Mouse (Mus musculus) kidney, postnatal 0 days (tissue): Measurements from ENCODE around the gene Odf4. TPM values are rescaled to one million over a fixed set of nuclear protein-coding genes. Genes with fewer than 3 reads are reported as not detected.

Source experiments
- ATAC-seq: fragments of 200-750 bp; cut with Nextera tagmentation; replicated peaks from 2 replicates; pipeline ENCODE4 v1.8.0; 2017; ENCODE audit warnings: low read depth, moderate number of reproducible peaks, moderate TSS enrichment, moderate library complexity; ENCODE audit not compliant: low FRiP score
- DNase-seq: peaks from one replicate; pipeline ENCODE4 v3.0.0-alpha.2; 2016; ENCODE audit warnings: low spot score
- H3K27ac ChIP-seq: fragments of 300-500 bp; sonication (generic); 2 replicates; pipeline ENCODE4 v1.5.1; 2014; ENCODE audit warnings: mild to moderate bottlenecking
- H3K27me3 ChIP-seq: fragments of 300-500 bp; sonication (generic); 2 replicates; pipeline ENCODE4 v1.6.1; 2014; ENCODE audit warnings: low read length, mixed read lengths; ENCODE audit not compliant: insufficient read depth
- H3K36me3 ChIP-seq: fragments of 300-500 bp; sonication (generic); 2 replicates; pipeline ENCODE4 v1.6.1; 2014; ENCODE audit warnings: low read length, mixed read lengths; ENCODE audit not compliant: insufficient read depth
- H3K4me1 ChIP-seq: fragments of 300-500 bp; sonication (generic); replicated peaks from 2 replicates; pipeline ENCODE4 v1.6.1; 2014; ENCODE audit warnings: antibody characterized with exemption, low read length, mixed read lengths; ENCODE audit not compliant: insufficient read depth
- H3K4me2 ChIP-seq: fragments of 300-500 bp; sonication (generic); 2 replicates; pipeline ENCODE4 v1.6.1; 2014; ENCODE audit warnings: mild to moderate bottlenecking, low read length, moderate library complexity, mixed read lengths
- H3K4me3 ChIP-seq: fragments of 300-500 bp; sonication (generic); replicated peaks from 2 replicates; pipeline ENCODE4 v1.5.1; 2014; ENCODE audit warnings: low read depth, low read length
- H3K9ac ChIP-seq: fragments of 300-500 bp; sonication (generic); 2 replicates; pipeline ENCODE4 v1.6.1; 2014; ENCODE audit warnings: low read depth, low read length
- H3K9me3 ChIP-seq: fragments of 300-500 bp; sonication (generic); replicated peaks from 2 replicates; pipeline ENCODE4 v1.6.1; 2016; ENCODE audit warnings: low read length, inconsistent platforms, mixed read lengths
- CTCF ChIP-seq: IDR thresholded peaks from 2 replicates; pipeline ENCODE4 v1.5.1; 2016; ENCODE audit warnings: antibody characterized with exemption, low read depth, mild to moderate bottlenecking, moderate library complexity
- WGBS: fragments of 180-500 bp; shearing (Covaris S2); extraction: QIAGEN DNeasy Blood & Tissue Kit; methylation state at CpG from one replicate; pipeline ENCODE4 v1.1.7; 2014; 5-methylcytosine and 5-hydroxymethylcytosine counted together
- polyA plus RNA-seq: library from polyadenylated mRNA; unstranded; fragments of >200 nt; fragmentation: Nextera tagmentation; extraction: Ambion mirVana; gene quantifications from 2 replicates; pipeline ENCODE4 v1.2.1, GENCODE M21; 2015

Odf4 gene
- polyA plus RNA-seq, 1 experiment from 2014 or later: 0.29 TPM

GRCm38 (mm10) chr11:68961596-68961995, 34.7 kb upstream of the Odf4 start:
- H3K27me3 ChIP-seq: no peaks in the 10 kb centered on the region
- no peak overlapping the region for H3K27ac ChIP-seq
- no peaks in the 10 kb centered on the region for H3K4me1 ChIP-seq
- 71% methylated on average over 3 of the region's 3 CpGs for WGBS
- no peak for DNase-seq
- no peaks in the 10 kb centered on the region for H3K9me3 ChIP-seq
- no peak for TF ChIP-seq CTCF
- H3K4me2 ChIP-seq: no peak overlapping the region
- no peak overlapping the region for H3K4me3 ChIP-seq
- H3K9ac ChIP-seq: no peak overlapping the region
- no peaks in the 10 kb centered on the region for H3K36me3 ChIP-seq
- no peak for ATAC-seq

GRCm38 (mm10) chr11:68957971-68958370, 31.1 kb upstream of the Odf4 start:
- H3K27ac ChIP-seq: no peak overlapping the region
- 50% methylated on average over 1 of the region's 1 CpGs for WGBS
- TF ChIP-seq CTCF: no peak
- no peak overlapping the region for H3K4me3 ChIP-seq
- no peak overlapping the region; the same call in 1 of the 2 replicates for H3K4me2 ChIP-seq
- H3K9me3 ChIP-seq: no peaks in the 10 kb centered on the region
- peaks cover 8% of the 10 kb centered on the region; the same call in 1 of the 2 replicates for H3K4me1 ChIP-seq
- H3K27me3 ChIP-seq: 0 out of 2 replicates have a peak, but pooled peaks cover 6% of the 10 kb centered on the region
- H3K36me3 ChIP-seq: no peaks in the 10 kb centered on the region
- no peak for DNase-seq
- no peak for ATAC-seq
- H3K9ac ChIP-seq: no peak overlapping the region

GRCm38 (mm10) chr11:68957308-68957707, 30.4 kb upstream of the Odf4 start, which contains the start of gene Arhgef15:
Gene Arhgef15 (minus strand): TSS chr11:68957480.
- Histone ChIP-seq H3K36me3 (no peaks in the 10 kb centered on the region), H3K9ac (peak within 1 kb of the TSS; percentile 32), H3K4me2 (peak within 1 kb of the TSS; percentile 34), H3K27ac (peak within 1 kb of the TSS; percentile 58), H3K9me3 (no peaks in the 10 kb centered on the region), H3K4me3 (peak within 1 kb of the TSS; percentile 26), H3K27me3 (0 out of 2 replicates have a peak, but pooled peaks cover 6% of the 10 kb centered on the region), H3K4me1 (peaks cover 8% of the 10 kb centered on the region; the same call in 1 of the 2 replicates)
- no peak for TF ChIP-seq CTCF
- DNase-seq: no peak
- 51% methylated on average over 8 of the region's 8 CpGs for WGBS
- no peak for ATAC-seq

GRCm38 (mm10) chr11:68956697-68957096, 29.8 kb upstream of the Odf4 start:
- peak overlapping the region; percentile 26 for H3K4me3 ChIP-seq
- peak overlapping the region; percentile 34 for H3K4me2 ChIP-seq
- H3K27ac ChIP-seq: peak overlapping the region; percentile 58
- DNase-seq: peak; percentile 47
- no peaks in the 10 kb centered on the region for H3K36me3 ChIP-seq
- no peaks in the 10 kb centered on the region for H3K9me3 ChIP-seq
- TF ChIP-seq CTCF: no peak
- peak overlapping the region; percentile 32 for H3K9ac ChIP-seq
- WGBS: 28% methylated on average over 13 of the region's 13 CpGs
- 0 out of 2 replicates have a peak, but pooled peaks cover 6% of the 10 kb centered on the region for H3K27me3 ChIP-seq
- ATAC-seq: no peak
- peaks cover 8% of the 10 kb centered on the region; the same call in 1 of the 2 replicates for H3K4me1 ChIP-seq

GRCm38 (mm10) chr11:68956107-68956506, 29.2 kb upstream of the Odf4 start:
- H3K36me3 ChIP-seq: no peaks in the 10 kb centered on the region
- 16% methylated on average over 3 of the region's 3 CpGs for WGBS
- H3K27me3 ChIP-seq: 0 out of 2 replicates have a peak, but pooled peaks cover 6% of the 10 kb centered on the region
- peaks cover 8% of the 10 kb centered on the region; the same call in 1 of the 2 replicates for H3K4me1 ChIP-seq
- ATAC-seq (no peak), DNase-seq (peak; percentile 57)
- H3K4me3 ChIP-seq: peak overlapping the region; percentile 26
- no peak for TF ChIP-seq CTCF
- H3K4me2 ChIP-seq: peak overlapping the region; percentile 65
- H3K9ac ChIP-seq: peak overlapping the region; percentile 32; the same call in 1 of the 2 replicates
- peak overlapping the region; percentile 21 for H3K27ac ChIP-seq
- H3K9me3 ChIP-seq: no peaks in the 10 kb centered on the region

- Histone ChIP-seq H3K27ac (no peak overlapping the region), H3K4me1 (peaks cover 8% of the 10 kb centered on the region; the same call in 1 of the 2 replicates), H3K9ac (no peak overlapping the region; the same call in 1 of the 2 replicates), H3K36me3 (no peaks in the 10 kb centered on the region), H3K4me3 (peak overlapping the region; percentile 34), H3K9me3 (no peaks in the 10 kb centered on the region), H3K27me3 (0 out of 2 replicates have a peak, but pooled peaks cover 6% of the 10 kb centered on the region), H3K4me2 (peak overlapping the region; percentile 65)
- DNase-seq (no peak), ATAC-seq (0 out of 2 replicates have a peak, but pooled peaks have one; percentile 34)
- 63% methylated on average over 5 of the region's 5 CpGs for WGBS
- TF ChIP-seq CTCF: no peak
These were observed 28.6 kb upstream of the Odf4 start for GRCm38 (mm10) chr11:68955473-68955872.

- no peak overlapping the region for H3K27ac ChIP-seq
- WGBS: 3% methylated on average over 17 of the region's 17 CpGs
- TF ChIP-seq CTCF: no peak
- no peak for ATAC-seq
- H3K4me2 ChIP-seq: peak overlapping the region; percentile 65
- no peak for DNase-seq
- no peaks in the 10 kb centered on the region for H3K36me3 ChIP-seq
- peak overlapping the region; percentile 55 for H3K9ac ChIP-seq
- peaks cover 8% of the 10 kb centered on the region; the same call in 1 of the 2 replicates for H3K4me1 ChIP-seq
- H3K9me3 ChIP-seq: no peaks in the 10 kb centered on the region
- H3K27me3 ChIP-seq: 0 out of 2 replicates have a peak, but pooled peaks cover 6% of the 10 kb centered on the region
- H3K4me3 ChIP-seq: peak overlapping the region; percentile 34
These were observed 27.5 kb upstream of the Odf4 start for GRCm38 (mm10) chr11:68954408-68954807.
